Mouse (Mus musculus) liver, embryonic 16.5 days (tissue): ENCODE results near the gene Hck. TPM values are rescaled to one million over a fixed set of nuclear protein-coding genes. Genes with fewer than 3 reads are reported as not detected.
A peak's percentile ranks its signal among the peaks of the same experiment; 100 is the strongest.

Experiments
- ATAC-seq: fragments of 200-750 bp; cut with Nextera tagmentation; 2 replicates; pipeline ENCODE4 v1.8.0; 2017; ENCODE audit warnings: low read depth, mild to moderate bottlenecking, moderate number of reproducible peaks, moderate library complexity
- H3K27ac ChIP-seq: fragments of 300-500 bp; sonication (generic); 2 replicates; pipeline ENCODE4 v1.5.1; 2014; ENCODE audit warnings: mild to moderate bottlenecking, low read length
- H3K27me3 ChIP-seq: fragments of 300-500 bp; sonication (generic); 2 replicates; pipeline ENCODE4 v1.6.1; 2014; ENCODE audit warnings: low read depth, low read length, mixed read lengths; ENCODE audit not compliant: control insufficient read depth, insufficient read depth
- H3K36me3 ChIP-seq: fragments of 300-500 bp; sonication (generic); 2 replicates; pipeline ENCODE4 v1.6.1; 2014; ENCODE audit warnings: mild to moderate bottlenecking; ENCODE audit not compliant: control insufficient read depth, insufficient read depth
- H3K4me1 ChIP-seq: fragments of 300-500 bp; sonication (generic); 2 replicates; pipeline ENCODE4 v1.6.1; 2014; ENCODE audit warnings: low read depth, low read length, mixed read lengths; ENCODE audit not compliant: control insufficient read depth
- H3K4me2 ChIP-seq: fragments of 300-500 bp; sonication (generic); 2 replicates; pipeline ENCODE4 v1.6.1; 2014; ENCODE audit warnings: low read depth, low read length, mixed read lengths
- H3K4me3 ChIP-seq: fragments of 300-500 bp; sonication (generic); 2 replicates; pipeline ENCODE4 v1.5.1; 2014; ENCODE audit warnings: low read depth, mild to moderate bottlenecking, low read length
- H3K9ac ChIP-seq: fragments of 300-500 bp; sonication (generic); 2 replicates; pipeline ENCODE4 v1.6.1; 2014; ENCODE audit warnings: low read depth, low read length
- H3K9me3 ChIP-seq: fragments of 300-500 bp; sonication (generic); replicated peaks from 2 replicates; pipeline ENCODE4 v1.6.1; 2016; ENCODE audit warnings: low read length; ENCODE audit not compliant: control insufficient read depth
- WGBS: fragments of 180-500 bp; shearing (Covaris S2); extraction: QIAGEN DNeasy Blood & Tissue Kit; methylation state at CpG from one replicate; pipeline ENCODE4 v1.1.7; 2014; ENCODE audit not compliant: insufficient replicate concordance; 5-methylcytosine and 5-hydroxymethylcytosine counted together
- polyA plus RNA-seq: library from polyadenylated mRNA; unstranded; fragments of >200 nt; fragmentation: Nextera tagmentation; extraction: Ambion mirVana; gene quantifications from 2 replicates; pipeline ENCODE4 v1.2.1, GENCODE M21; 2015

Hck gene
- polyA plus RNA-seq, 1 experiment from 2014 or later = 11.7 TPM

DNA sequence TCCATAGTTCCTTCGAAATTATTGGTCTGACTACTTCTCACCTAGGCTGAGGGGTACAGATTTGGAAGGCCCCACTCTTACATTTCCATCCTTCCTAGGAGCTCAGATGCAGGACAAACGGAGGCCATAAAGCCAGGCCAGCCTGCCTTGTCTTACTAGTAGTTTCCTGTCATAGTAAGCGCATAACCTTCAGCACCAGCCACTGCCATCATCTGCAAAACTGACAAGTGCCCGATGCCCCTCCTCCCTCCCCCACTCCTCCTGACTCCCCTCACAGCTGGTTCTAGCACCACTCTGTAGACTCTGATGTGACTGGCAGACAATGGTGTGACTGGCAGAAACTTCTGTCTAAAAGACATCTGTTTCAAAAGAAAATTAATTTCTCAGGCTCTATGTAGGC lies 22.1 kb upstream of the Hck start:
- H3K36me3 ChIP-seq = no peaks in the 10 kb centered on the region
- no peak for ATAC-seq
- 64% methylated on average over 4 of the region's 4 CpGs for WGBS
- H3K9me3 ChIP-seq = no peaks in the 10 kb centered on the region
- no peak overlapping the region for H3K4me2 ChIP-seq
- H3K27ac ChIP-seq = no peak overlapping the region
- no peaks in the 10 kb centered on the region; the same call in 1 of the 2 replicates for H3K4me1 ChIP-seq
- no peaks in the 10 kb centered on the region for H3K27me3 ChIP-seq
- no peak overlapping the region for H3K4me3 ChIP-seq
- H3K9ac ChIP-seq = no peak overlapping the region

DNA sequence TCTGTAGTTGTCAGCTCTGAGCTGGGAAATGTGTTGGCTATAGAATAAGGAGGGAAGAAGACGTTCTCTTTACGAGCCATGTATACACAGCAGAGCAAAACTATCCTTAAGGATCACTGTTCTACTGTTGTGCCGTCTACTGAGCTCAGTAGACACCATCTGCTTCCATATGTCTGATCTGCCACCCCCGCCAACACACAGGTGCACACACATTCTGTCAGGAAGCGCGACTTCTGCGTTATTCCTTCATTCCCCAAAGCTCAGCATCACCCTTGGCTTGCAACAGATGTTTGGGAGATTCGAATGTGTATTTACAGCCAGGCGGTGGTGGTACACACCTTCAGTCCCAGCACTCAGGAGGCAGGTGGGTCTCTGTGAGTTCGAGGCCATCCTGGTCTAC lies 21.2 kb upstream of the Hck start:
- H3K9ac ChIP-seq = no peak overlapping the region

GRCm38 (mm10) chr2:153089316-153089715 lies 19.0 kb upstream of the Hck start:
- ATAC-seq = no peak
- H3K4me1 ChIP-seq = no peaks in the 10 kb centered on the region
- 37% methylated on average over 2 of the region's 2 CpGs for WGBS
- H3K27me3 ChIP-seq = no peaks in the 10 kb centered on the region
- H3K4me3 ChIP-seq = no peak overlapping the region
- H3K9me3 ChIP-seq = no peaks in the 10 kb centered on the region
- H3K36me3 ChIP-seq = no peaks in the 10 kb centered on the region
- H3K4me2 ChIP-seq = no peak overlapping the region
- no peak overlapping the region for H3K27ac ChIP-seq
- H3K9ac ChIP-seq = no peak overlapping the region

More for the DNA sequence above, 21.2 kb upstream of the Hck start:
- WGBS = 67% methylated on average over 10 of the region's 10 CpGs
- Histone ChIP-seq H3K9me3 (no peaks in the 10 kb centered on the region), H3K36me3 (no peaks in the 10 kb centered on the region), H3K4me3 (no peak overlapping the region), H3K4me2 (no peak overlapping the region), H3K4me1 (no peaks in the 10 kb centered on the region; the same call in 1 of the 2 replicates), H3K27me3 (no peaks in the 10 kb centered on the region), H3K27ac (no peak overlapping the region)
- ATAC-seq = no peak

- no peaks in the 10 kb centered on the region for H3K9me3 ChIP-seq
- H3K4me2 ChIP-seq = no peak overlapping the region
- ATAC-seq = peak; percentile 70
Observed at GRCm38 (mm10) chr2:153090551-153091165, 17.6 kb upstream of the Hck start.

DNA sequence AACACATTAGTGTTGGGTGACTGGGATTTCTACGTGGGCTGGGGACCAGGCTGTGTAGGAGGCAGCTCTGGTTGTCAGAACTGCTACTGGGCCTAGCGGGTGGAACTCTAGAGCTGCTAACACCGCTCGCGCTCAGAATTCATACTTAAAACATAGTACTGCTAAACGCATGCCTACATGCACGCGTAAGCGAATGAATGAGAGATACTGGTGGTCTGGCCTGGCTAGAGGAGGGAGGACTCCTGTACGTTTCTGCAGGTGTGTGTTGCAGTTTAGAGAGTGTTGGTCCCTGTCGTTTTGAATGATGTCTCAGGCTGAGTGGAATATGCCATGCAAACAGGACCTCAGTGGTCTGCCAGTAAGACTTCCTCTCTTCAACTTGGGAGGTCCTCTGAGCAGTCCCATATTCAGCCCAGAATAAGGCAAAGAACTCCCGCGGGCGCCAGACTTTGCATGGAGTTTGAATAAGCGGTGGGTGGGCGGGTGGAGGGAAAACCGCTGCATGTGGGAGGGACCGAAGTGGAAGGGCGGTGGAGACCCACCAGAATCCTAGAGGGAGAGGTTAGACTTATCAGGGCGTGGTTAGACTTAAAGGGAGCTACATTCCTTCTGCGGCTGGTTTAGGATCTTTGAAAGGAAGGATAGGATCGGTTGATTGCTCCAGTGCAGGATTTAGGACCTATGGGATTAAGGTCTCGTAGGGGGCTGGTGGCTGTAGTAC lies 1.1 kb upstream of the Hck start:
- peaks cover 29% of the 10 kb centered on the region for H3K27me3 ChIP-seq
- no peaks in the 10 kb centered on the region for H3K9me3 ChIP-seq
- no peak overlapping the region for H3K4me3 ChIP-seq
- no peak overlapping the region for H3K9ac ChIP-seq
- H3K4me2 ChIP-seq = 0 out of 2 replicates have a peak overlapping the region, but pooled peaks have one; percentile 49
- no peaks in the 10 kb centered on the region for H3K36me3 ChIP-seq
- H3K27ac ChIP-seq = no peak overlapping the region
- no peaks in the 10 kb centered on the region; the same call in 1 of the 2 replicates for H3K4me1 ChIP-seq
- no peak for ATAC-seq
- 37% methylated on average over 23 of the region's 23 CpGs for WGBS

More at GRCm38 (mm10) chr2:153090551-153091165, 17.6 kb upstream of the Hck start:
- WGBS = 6% methylated on average over 10 of the region's 10 CpGs
- H3K27ac ChIP-seq = peak overlapping the region; percentile 36
- no peaks in the 10 kb centered on the region for H3K27me3 ChIP-seq
- no peak overlapping the region for H3K4me3 ChIP-seq
- H3K36me3 ChIP-seq = no peaks in the 10 kb centered on the region
- no peaks in the 10 kb centered on the region for H3K4me1 ChIP-seq
- no peak overlapping the region for H3K9ac ChIP-seq

DNA sequence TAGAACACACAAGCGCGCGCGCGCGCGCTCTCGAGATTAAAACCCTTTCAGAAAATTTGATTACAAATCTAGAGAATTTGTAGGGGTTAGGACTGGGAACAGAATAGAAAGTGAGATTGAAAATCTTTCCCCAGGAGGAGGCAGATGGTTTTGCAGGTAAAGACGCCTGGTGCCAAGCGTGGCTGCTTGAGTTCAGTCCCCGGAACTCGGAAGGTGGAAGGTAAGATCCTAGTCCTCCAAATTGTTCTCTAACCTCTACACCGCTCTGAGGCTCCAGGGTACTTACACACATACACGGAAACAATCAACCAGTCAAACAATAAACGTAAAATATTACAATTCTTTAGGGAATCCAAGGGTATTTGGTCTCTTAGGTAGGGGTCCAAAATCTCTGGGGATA lies 466 bp upstream of the Hck start:
- 6% methylated on average over 15 of the region's 15 CpGs for WGBS
- Histone ChIP-seq H3K36me3 (no peaks in the 10 kb centered on the region), H3K27me3 (peaks cover 29% of the 10 kb centered on the region), H3K4me1 (no peaks in the 10 kb centered on the region; the same call in 1 of the 2 replicates), H3K4me3 (peak overlapping the region; percentile 56; the same call in 1 of the 2 replicates), H3K9me3 (no peaks in the 10 kb centered on the region), H3K4me2 (peak overlapping the region; percentile 49; the same call in 1 of the 2 replicates), H3K27ac (no peak overlapping the region), H3K9ac (no peak overlapping the region)
- no peak for ATAC-seq

- no peak for ATAC-seq
- no peaks in the 10 kb centered on the region; the same call in 1 of the 2 replicates for H3K4me1 ChIP-seq
- H3K4me3 ChIP-seq = no peak overlapping the region
- H3K27me3 ChIP-seq = peaks cover 29% of the 10 kb centered on the region
- no peaks in the 10 kb centered on the region for H3K9me3 ChIP-seq
- peak overlapping the region; percentile 4; the same call in 1 of the 2 replicates for H3K4me2 ChIP-seq
- no peak overlapping the region for H3K9ac ChIP-seq
- no peak overlapping the region for H3K27ac ChIP-seq
- 55% methylated on average over 7 of the region's 7 CpGs for WGBS
- no peaks in the 10 kb centered on the region for H3K36me3 ChIP-seq
Observed at GRCm38 (mm10) chr2:153109596-153109995, 1.3 kb downstream of the Hck start.

DNA sequence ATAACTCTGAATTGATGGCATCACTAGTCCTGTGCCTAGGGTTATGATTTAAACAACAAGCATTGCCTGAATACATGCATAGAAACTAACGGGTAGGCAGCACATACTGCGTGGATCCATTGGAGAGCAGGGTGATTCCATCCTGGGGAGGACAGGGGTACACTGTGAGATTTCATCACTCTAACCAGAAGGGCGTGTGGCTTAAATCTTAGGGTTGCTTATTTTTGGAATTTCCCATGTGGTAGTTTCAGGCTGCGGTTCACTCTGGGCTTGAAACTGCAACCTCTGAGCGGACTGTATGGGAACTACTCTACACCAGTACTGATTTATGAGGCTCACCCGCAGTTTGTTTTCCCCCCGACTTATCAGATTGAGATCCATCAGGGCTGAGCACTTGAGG lies 3.0 kb downstream of the Hck start:
- no peak overlapping the region for H3K4me2 ChIP-seq
- 54% methylated on average over 7 of the region's 7 CpGs for WGBS
- no peak overlapping the region for H3K9ac ChIP-seq
- no peaks in the 10 kb centered on the region for H3K36me3 ChIP-seq
- no peaks in the 10 kb centered on the region for H3K9me3 ChIP-seq
- no peak for ATAC-seq
- H3K27ac ChIP-seq = no peak overlapping the region
- H3K4me1 ChIP-seq = no peaks in the 10 kb centered on the region; the same call in none of the 2 replicates
- H3K4me3 ChIP-seq = no peak overlapping the region
- peaks cover 29% of the 10 kb centered on the region for H3K27me3 ChIP-seq

- no peak overlapping the region for H3K4me2 ChIP-seq
- 19% methylated on average over 4 of the region's 4 CpGs for WGBS
- H3K9me3 ChIP-seq = no peaks in the 10 kb centered on the region
- no peak overlapping the region for H3K9ac ChIP-seq
- no peak overlapping the region for H3K27ac ChIP-seq
- no peak overlapping the region for H3K4me3 ChIP-seq
- H3K27me3 ChIP-seq = no peaks in the 10 kb centered on the region
- H3K36me3 ChIP-seq = no peaks in the 10 kb centered on the region
- no peak for ATAC-seq
- H3K4me1 ChIP-seq = no peaks in the 10 kb centered on the region; the same call in none of the 2 replicates
Observed at GRCm38 (mm10) chr2:153115679-153116081, 7.4 kb downstream of the Hck start.
